Mouse (Mus musculus) c-Kit-positive CD71-positive TER-119-positive erythroid progenitor cells, embryonic 14.5 days (primary cell): ENCODE measurements at regions not wholly inside any gene's neighbourhood (a gene's known extent, or its start where the extent isn't known, plus 50 kb on each side); places are given as distances from the start of the nearest gene placed in this dataset.
A peak's percentile ranks its signal among the peaks of the same experiment; 100 is the strongest.
"Not testable (repeated sequence)": the region's sequence is repeated elsewhere in the genome, so short reads cannot be mapped to it uniquely, and the experiment has no call there.

Experiments used
- DNase-seq: peaks from one replicate; pipeline ENCODE4 v3.0.0-alpha.2; 2013; ENCODE audit warnings: low spot score

- no peak for DNase-seq
These were observed 790.5 kb upstream of the Cdh8 start for GRCm38 (mm10) chr8:100206557-100207349.

DNA sequence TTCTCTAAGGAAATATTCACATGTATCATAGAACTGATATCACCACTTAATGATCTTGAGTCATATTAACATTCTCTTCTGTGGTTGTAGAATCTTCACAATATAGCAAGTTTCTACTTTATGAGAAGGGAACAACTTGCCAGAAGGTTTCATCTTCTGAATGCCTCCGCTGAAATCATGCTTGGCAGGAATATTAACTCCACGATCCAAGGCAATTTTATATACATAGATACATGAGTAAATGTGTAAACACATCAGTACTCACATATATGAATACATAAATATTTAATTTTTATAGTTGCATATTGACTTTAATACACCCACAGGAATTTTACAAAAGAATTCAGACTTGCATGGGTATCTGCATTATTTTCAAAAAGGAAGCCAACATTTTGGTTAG is 777.0 kb upstream of the Cdh8 start:
- DNase-seq: no peak

GRCm38 (mm10) chr8:100190698-100191097 is 774.4 kb upstream of the Cdh8 start:
- no peak for DNase-seq

- no peak for DNase-seq
These were observed 771.7 kb upstream of the Cdh8 start for GRCm38 (mm10) chr8:100187976-100188375.

GRCm38 (mm10) chr8:100176502-100176901 is 760.2 kb upstream of the Cdh8 start:
- DNase-seq: no peak

DNA sequence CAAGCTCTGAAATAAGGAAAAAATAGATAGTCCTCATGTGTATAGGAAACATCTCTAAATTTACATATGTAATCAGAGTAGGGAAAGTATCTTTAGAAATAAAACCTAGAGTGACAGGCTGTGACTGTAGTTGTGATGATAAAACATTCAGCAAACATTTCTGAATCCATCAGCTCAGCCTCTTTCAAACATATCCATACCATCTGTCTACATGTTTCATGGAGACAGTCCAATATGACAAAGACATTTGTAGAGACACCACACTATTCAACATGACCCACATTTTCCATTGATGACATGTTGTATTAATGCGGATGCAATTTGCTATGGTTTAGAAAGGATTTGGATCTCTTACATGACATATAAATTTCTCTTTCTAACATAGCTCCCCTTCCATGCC is 729.1 kb upstream of the Cdh8 start:
- DNase-seq: no peak

DNA sequence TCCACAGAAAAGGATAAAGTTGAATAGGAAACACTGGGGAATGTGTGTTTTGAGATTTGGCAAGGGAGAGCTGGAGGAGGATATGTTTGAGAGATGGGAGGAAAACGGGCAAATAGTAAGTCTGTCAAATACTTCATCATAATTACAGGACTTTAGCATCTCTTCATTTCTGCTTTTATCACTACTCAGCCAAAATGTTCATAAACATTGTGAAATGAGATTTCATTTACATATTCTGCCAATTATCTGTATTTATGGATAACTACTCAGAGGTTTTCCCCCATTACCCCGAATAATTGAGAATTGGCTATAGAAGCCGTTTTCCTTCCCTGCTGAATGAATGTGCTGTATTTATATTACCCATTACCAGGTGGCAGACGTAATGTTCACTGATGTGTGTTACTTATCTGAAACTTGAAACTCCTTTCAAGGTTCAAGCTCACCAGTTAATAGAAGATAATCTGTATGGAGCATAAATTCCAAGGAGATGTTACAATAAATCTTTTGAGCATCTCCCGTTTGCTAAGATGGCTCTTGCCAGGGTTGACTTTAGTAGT is 727.9 kb upstream of the Cdh8 start:
- DNase-seq: no peak

GRCm38 (mm10) chr8:100104412-100105365 is 688.4 kb upstream of the Cdh8 start:
- no peak for DNase-seq

- DNase-seq: no peak
These were observed 685.7 kb upstream of the Cdh8 start for GRCm38 (mm10) chr8:100101957-100102356.

DNA sequence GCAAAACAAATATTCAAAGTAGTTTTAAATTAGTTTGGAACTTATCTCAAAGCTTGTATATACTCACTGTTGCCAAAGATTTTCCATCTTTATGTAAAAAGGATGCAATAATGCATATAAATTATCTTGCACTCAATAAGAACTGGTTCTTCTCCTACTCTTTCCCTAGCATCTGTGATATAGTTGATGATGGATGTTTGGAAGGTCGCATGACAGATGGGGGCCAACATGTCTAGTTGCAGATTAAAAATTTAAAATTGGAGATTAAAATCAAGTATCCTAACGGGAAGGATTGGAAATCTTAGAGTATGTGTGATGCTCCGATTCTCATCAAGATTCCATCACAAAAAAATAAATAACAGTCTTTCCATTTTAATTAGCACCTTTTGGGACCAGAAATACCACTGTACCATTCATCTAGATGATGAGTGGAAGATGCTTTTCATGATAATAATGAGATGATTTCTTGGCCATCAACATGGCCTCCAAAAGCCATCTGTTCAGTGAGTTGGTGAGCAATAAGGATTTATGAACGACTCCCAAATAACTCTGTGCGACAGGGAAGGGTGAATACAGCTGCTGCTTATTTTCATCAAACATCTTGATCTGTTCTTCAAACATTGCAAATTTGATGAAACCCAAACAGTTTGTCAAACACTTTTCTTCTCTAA is 655.9 kb upstream of the Cdh8 start:
- no peak for DNase-seq

- no peak for DNase-seq
These were observed 653.5 kb upstream of the Cdh8 start for GRCm38 (mm10) chr8:100069761-100070160.

DNA sequence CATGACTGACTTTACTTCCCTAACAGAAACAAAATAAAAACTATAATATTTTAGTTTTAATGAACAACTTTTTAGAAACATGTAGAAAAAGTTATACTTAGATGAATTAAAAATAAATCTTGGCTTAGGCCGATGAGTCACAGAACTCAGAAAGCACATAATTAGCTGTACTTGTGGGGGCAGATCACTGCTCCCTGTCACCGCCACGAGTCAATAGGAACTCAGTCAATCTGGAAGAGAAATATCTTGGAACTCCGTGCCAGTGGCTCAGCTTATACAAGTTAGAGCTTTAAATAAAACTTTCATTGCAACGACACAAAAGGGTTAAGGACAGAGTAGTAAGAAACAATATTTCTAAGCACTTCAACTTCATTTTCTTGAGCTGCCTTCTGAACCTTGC is 622.7 kb upstream of the Cdh8 start:
- DNase-seq: no peak

GRCm38 (mm10) chr8:100034474-100034873 is 618.2 kb upstream of the Cdh8 start:
- DNase-seq: no peak

GRCm38 (mm10) chr8:100030358-100030757 is 614.1 kb upstream of the Cdh8 start:
- DNase-seq: not testable (repeated sequence)

GRCm38 (mm10) chr8:100015638-100016037 is 599.4 kb upstream of the Cdh8 start:
- no peak for DNase-seq

- no peak for DNase-seq
These were observed 583.3 kb upstream of the Cdh8 start for GRCm38 (mm10) chr8:99999554-99999953.

GRCm38 (mm10) chr8:99983696-99984095 is 567.4 kb upstream of the Cdh8 start:
- DNase-seq: peak; percentile 10

- no peak for DNase-seq
These were observed 538.4 kb upstream of the Cdh8 start for GRCm38 (mm10) chr8:99954697-99955096.

- DNase-seq: no peak
These were observed 537.6 kb upstream of the Cdh8 start for GRCm38 (mm10) chr8:99953876-99954275.

DNA sequence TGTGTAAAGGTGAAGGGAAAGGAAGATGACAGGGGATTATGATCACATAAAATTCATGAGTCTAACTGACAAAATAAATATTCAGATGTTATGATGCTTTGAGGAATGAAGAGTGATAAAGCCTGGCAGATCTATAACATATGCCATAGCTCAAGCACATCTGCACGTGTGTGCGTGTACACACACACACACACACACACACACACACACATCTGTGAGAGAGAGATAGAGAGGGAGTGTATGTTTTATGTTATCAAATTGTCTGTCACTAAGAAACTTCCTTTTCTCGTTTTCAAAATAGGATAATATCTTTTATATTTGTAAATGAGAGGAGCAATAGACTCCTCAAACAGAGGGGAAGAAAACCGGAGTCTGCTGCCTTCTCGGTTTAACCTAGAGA is 516.9 kb upstream of the Cdh8 start:
- DNase-seq: no peak
